17 mouse cellular contexts compared by ENCODE assay signal in genomic region chr11:87678545-87678944, GRCm38 (mm10).
"Had no signal": no experiment of that assay in that cellular context is flagged by ENCODE, and none has a peak within 500 bp of the region (broad histone marks: within the 10 kb centered on the region; RNA-seq: fewer than 3 reads in every experiment).

No protein-coding gene starts in this region.

- H3K27ac ChIP-seq: limb, embryonic 12.5 days; liver, embryonic 13.5 days; macrophage; midbrain, embryonic 15.5 days; neural tube, embryonic 12.5 days had no signal

- ATAC-seq: inflammation-experienced regulatory T-cells, adult 6 months; intestine, postnatal 0 days; liver, postnatal 0 days; midbrain, embryonic 15.5 days had no signal

- H3K9ac ChIP-seq: limb, embryonic 12.5 days; liver, embryonic 13.5 days; liver, postnatal 0 days; midbrain, embryonic 15.5 days; neural tube, embryonic 12.5 days had no signal

- H3K27me3 ChIP-seq: limb, embryonic 12.5 days; liver, embryonic 13.5 days; midbrain, embryonic 15.5 days; neural tube, embryonic 12.5 days had no signal

- H3K4me1 ChIP-seq: midbrain, embryonic 15.5 days; neural tube, embryonic 12.5 days had no signal

- H3K4me2 ChIP-seq: limb, embryonic 12.5 days; liver, embryonic 13.5 days; midbrain, embryonic 11.5 days; midbrain, embryonic 15.5 days; neural tube, embryonic 12.5 days had no signal

- DNase-seq: kidney, adult 8-10 months; kidney, postnatal 25 days; layer of hippocampus, adult 9-11 months; layer of hippocampus, postnatal 36 days; liver; liver, embryonic 13.5 days; liver, postnatal 0 days; retina, postnatal 1 day; right cerebral cortex, postnatal 4 days had no signal

- H3K36me3 ChIP-seq: limb, embryonic 12.5 days; midbrain, embryonic 15.5 days; neural tube, embryonic 12.5 days had no signal

- H3K9me3 ChIP-seq: limb, embryonic 12.5 days; liver, embryonic 13.5 days; midbrain, embryonic 15.5 days; neural tube, embryonic 12.5 days had no signal

- H3K4me3 ChIP-seq: limb, embryonic 12.5 days; liver, embryonic 13.5 days; megakaryocyte, embryonic 14.5 days; midbrain, embryonic 15.5 days; neural tube, embryonic 12.5 days had no signal
